Mouse (Mus musculus): Measurements from ENCODE around the gene Mchr1. TPM values are rescaled to one million over a fixed set of nuclear protein-coding genes. Genes with fewer than 3 reads are reported as not detected.

Mchr1 gene
- polyA plus RNA-seq, 1 experiment from 2014 or later: 3.2 TPM

DNA sequence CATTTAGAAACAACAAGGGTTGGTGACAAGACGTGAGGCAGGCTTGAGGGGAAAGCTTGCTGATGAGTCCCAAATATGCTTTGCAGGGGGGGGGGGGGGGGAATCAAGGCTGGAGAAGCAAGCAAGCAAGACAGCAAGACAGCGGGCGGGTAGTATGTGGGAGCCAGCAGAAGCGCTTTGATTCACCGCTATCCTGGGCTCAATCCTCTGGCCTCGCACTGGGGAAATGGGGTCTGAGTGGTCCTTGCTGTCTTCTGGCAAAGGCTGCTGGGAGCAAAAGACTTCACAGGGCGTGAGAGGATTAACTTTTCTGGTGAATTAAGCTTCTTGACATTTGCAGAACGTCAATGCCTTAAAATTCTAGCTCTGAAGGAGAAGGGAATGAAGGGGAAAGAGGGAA lies 763 bp downstream of the Mchr1 start:
- H3K36me3 ChIP-seq (ENCODE audit: control insufficient read depth, insufficient read depth, low read length): no peaks in the 10 kb centered on the region
- peak; percentile 43 for DNase-seq
- H3K9ac ChIP-seq (replicated peaks; ENCODE audit: low read length): peak overlapping the region; percentile 68
- ATAC-seq (ENCODE audit: low FRiP score, low TSS enrichment): no peak
- no peaks in the 10 kb centered on the region for H3K9me3 ChIP-seq (ENCODE audit: control insufficient read depth, low read length)
- H3K27me3 ChIP-seq (ENCODE audit: control insufficient read depth, insufficient read depth, low read length): no peaks in the 10 kb centered on the region
- H3K27ac ChIP-seq (replicated peaks; ENCODE audit: low read depth, low read length): no peak overlapping the region
- H3K4me2 ChIP-seq (ENCODE audit: low read length): peak overlapping the region; percentile 87
- peak overlapping the region; percentile 48 for H3K4me3 ChIP-seq (replicated peaks; ENCODE audit: low read depth, low read length)
- peaks cover 10% of the 10 kb centered on the region for H3K4me1 ChIP-seq (ENCODE audit: control insufficient read depth, insufficient read depth, low read length)
- 2% methylated on average over 8 of the region's 8 CpGs for WGBS

DNA sequence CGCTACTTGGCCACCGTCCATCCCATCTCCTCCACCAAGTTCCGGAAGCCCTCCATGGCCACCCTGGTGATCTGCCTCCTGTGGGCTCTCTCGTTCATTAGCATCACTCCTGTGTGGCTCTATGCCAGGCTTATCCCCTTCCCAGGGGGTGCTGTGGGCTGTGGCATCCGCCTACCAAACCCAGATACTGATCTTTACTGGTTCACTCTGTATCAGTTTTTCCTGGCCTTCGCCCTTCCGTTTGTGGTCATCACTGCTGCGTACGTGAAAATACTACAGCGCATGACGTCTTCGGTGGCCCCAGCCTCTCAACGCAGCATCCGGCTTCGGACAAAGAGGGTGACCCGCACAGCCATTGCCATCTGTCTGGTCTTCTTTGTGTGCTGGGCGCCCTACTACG lies 2.2 kb downstream of the Mchr1 start:
- Histone ChIP-seq H3K27ac (replicated peaks; ENCODE audit: low read depth, low read length) (no peak overlapping the region), H3K36me3 (ENCODE audit: control insufficient read depth, insufficient read depth, low read length) (no peaks in the 10 kb centered on the region), H3K4me1 (ENCODE audit: control insufficient read depth, insufficient read depth, low read length) (peaks cover 10% of the 10 kb centered on the region), H3K9me3 (ENCODE audit: control insufficient read depth, low read length) (no peaks in the 10 kb centered on the region), H3K4me2 (ENCODE audit: low read length) (no peak overlapping the region), H3K9ac (replicated peaks; ENCODE audit: low read length) (no peak overlapping the region), H3K4me3 (replicated peaks; ENCODE audit: low read depth, low read length) (no peak overlapping the region), H3K27me3 (ENCODE audit: control insufficient read depth, insufficient read depth, low read length) (no peaks in the 10 kb centered on the region)
- ATAC-seq (ENCODE audit: low FRiP score, low TSS enrichment) (no peak), DNase-seq (no peak)
- WGBS: 90% methylated on average over 18 of the region's 18 CpGs

DNA sequence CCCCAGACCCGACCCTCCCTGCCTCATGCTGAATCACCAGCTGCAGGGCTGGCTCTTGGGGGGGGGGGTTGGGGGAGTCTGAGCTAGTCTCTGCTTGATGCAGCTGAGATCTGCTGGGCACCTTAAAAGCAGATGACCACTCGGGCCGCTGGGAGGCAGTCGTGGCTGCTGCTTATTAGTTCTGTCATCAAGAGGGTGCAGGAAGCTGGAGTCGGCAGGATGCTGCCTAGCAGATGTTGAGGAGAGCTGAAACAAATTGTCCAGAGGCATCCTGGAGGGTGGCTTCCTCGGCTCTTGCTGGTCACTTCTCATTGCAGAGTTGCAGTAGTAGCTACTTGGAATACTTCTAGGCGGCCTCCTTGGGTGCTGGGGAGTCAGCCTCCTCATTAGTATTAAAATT lies 4.0 kb downstream of the Mchr1 start:
- Histone ChIP-seq H3K9me3 (ENCODE audit: control insufficient read depth, low read length) (no peaks in the 10 kb centered on the region), H3K27ac (replicated peaks; ENCODE audit: low read depth, low read length) (no peak overlapping the region), H3K36me3 (ENCODE audit: control insufficient read depth, insufficient read depth, low read length) (no peaks in the 10 kb centered on the region), H3K4me1 (ENCODE audit: control insufficient read depth, insufficient read depth, low read length) (peaks cover 10% of the 10 kb centered on the region), H3K4me2 (ENCODE audit: low read length) (no peak overlapping the region), H3K27me3 (ENCODE audit: control insufficient read depth, insufficient read depth, low read length) (no peaks in the 10 kb centered on the region), H3K4me3 (replicated peaks; ENCODE audit: low read depth, low read length) (no peak overlapping the region), H3K9ac (replicated peaks; ENCODE audit: low read length) (no peak overlapping the region)
- WGBS: 33% methylated on average over 7 of the region's 7 CpGs
- ATAC-seq (ENCODE audit: low FRiP score, low TSS enrichment) (no peak), DNase-seq (peak; percentile 57)

DNA sequence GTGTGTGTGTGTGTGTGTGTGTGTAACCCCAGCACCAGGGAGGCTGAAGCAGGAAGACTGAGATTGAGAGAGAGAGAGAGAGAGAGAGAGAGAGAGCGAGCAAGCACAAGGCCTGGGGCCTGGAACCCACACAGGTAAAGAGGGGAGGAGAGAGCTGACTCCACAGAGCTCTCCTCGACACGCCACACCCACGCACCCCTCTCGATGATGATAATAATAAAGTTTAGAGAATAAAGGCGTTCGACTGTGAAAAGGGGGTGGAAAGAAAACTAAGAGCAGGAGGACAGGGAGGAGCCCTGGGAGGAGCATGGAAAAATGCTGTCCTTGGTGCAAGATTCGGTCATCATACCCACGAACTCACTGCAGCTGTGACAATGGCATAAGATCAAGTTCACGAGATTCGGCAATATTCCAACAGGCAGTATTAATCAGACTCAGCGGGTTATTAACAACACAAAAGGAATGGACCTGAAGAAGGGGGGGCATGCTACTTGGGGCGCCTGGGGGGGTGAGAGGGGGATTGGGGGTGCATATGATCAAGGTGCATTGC lies 4.6 kb downstream of the Mchr1 start:
- 71% methylated on average over 13 of the region's 13 CpGs for WGBS
- ATAC-seq (ENCODE audit: low FRiP score, low TSS enrichment) (no peak), DNase-seq (no peak)
- Histone ChIP-seq H3K27ac (replicated peaks; ENCODE audit: low read depth, low read length) (no peak overlapping the region), H3K9ac (replicated peaks; ENCODE audit: low read length) (no peak overlapping the region), H3K4me2 (ENCODE audit: low read length) (no peak overlapping the region), H3K4me1 (ENCODE audit: control insufficient read depth, insufficient read depth, low read length) (peaks cover 10% of the 10 kb centered on the region), H3K27me3 (ENCODE audit: control insufficient read depth, insufficient read depth, low read length) (no peaks in the 10 kb centered on the region), H3K36me3 (ENCODE audit: control insufficient read depth, insufficient read depth, low read length) (no peaks in the 10 kb centered on the region), H3K4me3 (replicated peaks; ENCODE audit: low read depth, low read length) (no peak overlapping the region), H3K9me3 (ENCODE audit: control insufficient read depth, low read length) (no peaks in the 10 kb centered on the region)

DNA sequence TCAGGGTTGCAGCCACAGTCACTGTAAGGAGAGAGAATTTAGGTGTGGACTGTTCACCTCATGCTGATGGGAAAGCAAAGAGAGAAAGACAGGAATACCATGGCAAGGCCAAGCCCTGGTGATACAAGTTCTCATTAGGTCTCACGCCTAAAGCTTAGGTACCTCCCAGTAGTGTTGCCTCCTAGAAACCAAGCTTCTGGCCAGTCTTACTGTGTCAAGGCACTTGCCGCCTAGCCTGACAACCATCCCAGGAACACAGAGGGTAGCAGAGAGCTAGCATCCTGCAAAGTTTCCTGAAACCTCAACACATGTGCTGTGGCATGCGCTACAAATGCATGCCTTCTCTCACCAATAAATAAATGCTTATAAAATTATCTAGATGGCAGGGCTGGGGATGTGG lies 11.6 kb downstream of the Mchr1 start:
- Histone ChIP-seq H3K27me3 (ENCODE audit: control insufficient read depth, insufficient read depth, low read length) (no peaks in the 10 kb centered on the region), H3K4me2 (ENCODE audit: low read length) (no peak overlapping the region), H3K9ac (replicated peaks; ENCODE audit: low read length) (no peak overlapping the region), H3K4me3 (replicated peaks; ENCODE audit: low read depth, low read length) (no peak overlapping the region), H3K27ac (replicated peaks; ENCODE audit: low read depth, low read length) (no peak overlapping the region), H3K4me1 (ENCODE audit: control insufficient read depth, insufficient read depth, low read length) (no peaks in the 10 kb centered on the region), H3K9me3 (ENCODE audit: control insufficient read depth, low read length) (no peaks in the 10 kb centered on the region), H3K36me3 (ENCODE audit: control insufficient read depth, insufficient read depth, low read length) (no peaks in the 10 kb centered on the region)
- DNase-seq (no peak), ATAC-seq (ENCODE audit: low FRiP score, low TSS enrichment) (no peak)
- WGBS: 93% methylated on average over 3 of the region's 3 CpGs

DNA sequence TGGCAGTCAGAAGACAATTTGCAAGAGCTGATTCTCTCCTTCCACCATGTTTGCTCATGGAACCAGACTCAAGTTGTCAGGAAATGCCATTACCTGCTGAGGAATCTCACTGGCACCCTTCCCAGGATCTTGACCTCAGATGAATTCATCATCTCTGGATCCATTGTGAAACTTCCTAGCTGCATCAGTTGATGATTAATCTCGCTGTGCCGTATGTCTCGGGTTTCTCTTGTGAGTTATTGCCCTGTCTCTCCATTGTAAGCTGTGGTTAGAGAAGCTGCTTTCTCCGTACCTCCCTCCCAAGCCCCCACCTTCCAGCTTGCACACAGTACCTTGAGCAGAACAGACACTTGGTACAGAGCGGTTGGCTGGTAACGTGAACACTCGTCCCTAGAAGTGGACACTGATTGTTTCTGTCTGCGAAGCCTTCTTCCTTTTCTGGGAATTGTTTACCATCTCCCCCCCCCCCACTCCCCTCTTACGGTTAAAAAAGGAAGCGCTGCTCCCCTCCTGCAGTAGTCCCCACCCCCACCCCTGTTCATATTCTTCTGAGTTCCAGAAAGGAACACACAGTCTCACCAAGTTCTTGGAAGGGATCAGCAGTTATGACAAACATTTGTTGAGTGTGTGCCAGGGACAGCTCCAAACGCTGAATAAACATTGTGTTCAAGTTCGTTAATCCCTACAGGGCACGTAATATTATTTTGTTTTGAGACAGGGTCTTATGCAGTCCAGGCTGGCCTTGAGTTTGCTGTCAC lies 12.5 kb downstream of the Mchr1 start:
- Histone ChIP-seq H3K4me3 (replicated peaks; ENCODE audit: low read depth, low read length) (no peak overlapping the region), H3K4me1 (ENCODE audit: control insufficient read depth, insufficient read depth, low read length) (no peaks in the 10 kb centered on the region), H3K36me3 (ENCODE audit: control insufficient read depth, insufficient read depth, low read length) (no peaks in the 10 kb centered on the region), H3K9ac (replicated peaks; ENCODE audit: low read length) (no peak overlapping the region), H3K9me3 (ENCODE audit: control insufficient read depth, low read length) (no peaks in the 10 kb centered on the region), H3K27me3 (ENCODE audit: control insufficient read depth, insufficient read depth, low read length) (no peaks in the 10 kb centered on the region), H3K27ac (replicated peaks; ENCODE audit: low read depth, low read length) (no peak overlapping the region), H3K4me2 (ENCODE audit: low read length) (no peak overlapping the region)
- DNase-seq: no peak
- no peak for ATAC-seq (ENCODE audit: low FRiP score, low TSS enrichment)
- WGBS: 71% methylated on average over 13 of the region's 13 CpGs

DNA sequence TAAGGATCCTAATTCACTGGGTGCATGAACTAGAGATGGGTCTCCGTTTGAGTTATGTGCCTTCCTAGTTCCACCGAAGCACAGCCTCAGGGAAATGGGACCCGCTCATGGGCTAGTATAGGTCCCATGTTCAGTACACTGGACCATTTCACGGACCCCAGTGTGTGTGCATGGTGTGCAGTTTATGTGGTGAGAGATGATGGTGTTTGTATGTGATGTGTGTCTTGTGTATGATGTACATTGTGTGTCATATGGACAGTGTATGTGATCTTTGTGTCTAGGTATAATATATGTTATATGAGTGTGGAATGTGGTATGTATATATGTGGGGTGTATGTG lies 13.0 kb downstream of the Mchr1 start:
- Histone ChIP-seq H3K9ac (replicated peaks; ENCODE audit: low read length) (no peak overlapping the region), H3K4me2 (ENCODE audit: low read length) (no peak overlapping the region), H3K36me3 (ENCODE audit: control insufficient read depth, insufficient read depth, low read length) (no peaks in the 10 kb centered on the region), H3K9me3 (ENCODE audit: control insufficient read depth, low read length) (no peaks in the 10 kb centered on the region), H3K27me3 (ENCODE audit: control insufficient read depth, insufficient read depth, low read length) (no peaks in the 10 kb centered on the region), H3K4me3 (replicated peaks; ENCODE audit: low read depth, low read length) (no peak overlapping the region), H3K27ac (replicated peaks; ENCODE audit: low read depth, low read length) (no peak overlapping the region), H3K4me1 (ENCODE audit: control insufficient read depth, insufficient read depth, low read length) (no peaks in the 10 kb centered on the region)
- no peak for ATAC-seq (ENCODE audit: low FRiP score, low TSS enrichment)
- no peak for DNase-seq
- WGBS: 92% methylated on average over 4 of the region's 4 CpGs

DNA sequence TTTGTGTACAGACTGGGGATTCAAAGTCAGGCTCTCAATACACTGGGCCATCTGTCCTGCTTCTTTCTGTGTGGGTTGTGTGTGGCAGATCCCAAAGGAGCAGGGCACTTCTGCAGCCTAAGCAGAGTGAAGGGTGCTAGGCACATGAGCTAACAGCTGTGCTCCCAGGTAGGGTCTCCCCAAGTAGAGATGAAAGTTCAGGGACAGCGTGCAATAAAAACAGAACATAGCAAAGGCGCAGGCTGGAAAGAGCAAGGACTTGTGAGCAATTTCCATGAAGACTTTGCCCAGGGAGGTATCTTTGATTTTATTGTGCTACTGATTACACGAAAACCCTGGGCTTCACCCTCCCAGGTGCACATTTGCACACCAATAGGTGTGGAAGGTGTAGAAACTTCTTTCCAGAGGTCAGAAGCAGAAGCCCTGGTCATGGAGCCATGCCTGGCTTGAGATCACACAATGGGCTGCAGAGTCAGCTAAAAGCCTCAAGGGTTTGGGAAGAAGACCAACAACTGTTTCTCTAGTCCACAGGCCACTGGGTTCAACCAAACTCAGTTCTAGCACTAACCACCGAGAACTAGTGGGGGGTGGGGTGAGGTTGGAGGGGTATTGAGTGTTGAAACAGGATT lies 13.8 kb downstream of the Mchr1 start:
- DNase-seq: no peak
- H3K27ac ChIP-seq (replicated peaks; ENCODE audit: low read depth, low read length): no peak overlapping the region
- whole genome bisulfite sequencing: 92% methylated on average over 4 of the region's 4 CpGs

More for the DNA sequence above, 13.8 kb downstream of the Mchr1 start:
- H3K36me3 ChIP-seq (ENCODE audit: control insufficient read depth, insufficient read depth, low read length): no peaks in the 10 kb centered on the region
- H3K4me1 ChIP-seq (ENCODE audit: control insufficient read depth, insufficient read depth, low read length): no peaks in the 10 kb centered on the region
- no peak for ATAC-seq (ENCODE audit: low FRiP score, low TSS enrichment)
- H3K4me3 ChIP-seq (replicated peaks; ENCODE audit: low read depth, low read length): no peak overlapping the region
- no peaks in the 10 kb centered on the region for H3K9me3 ChIP-seq (ENCODE audit: control insufficient read depth, low read length)
- no peaks in the 10 kb centered on the region for H3K27me3 ChIP-seq (ENCODE audit: control insufficient read depth, insufficient read depth, low read length)
- H3K9ac ChIP-seq (replicated peaks; ENCODE audit: low read length): no peak overlapping the region
- H3K4me2 ChIP-seq (ENCODE audit: low read length): no peak overlapping the region

Measured in midbrain, embryonic 14.5 days (tissue).